Mouse (Mus musculus) WW6 (cell line): ENCODE data around the gene Card10.

ENCODE experiments used
- DNase-seq: peaks from one replicate; pipeline ENCODE4 v3.0.0-alpha.2; 2013; ENCODE audit warnings: low read depth, low spot score

The Card10 gene

DNA sequence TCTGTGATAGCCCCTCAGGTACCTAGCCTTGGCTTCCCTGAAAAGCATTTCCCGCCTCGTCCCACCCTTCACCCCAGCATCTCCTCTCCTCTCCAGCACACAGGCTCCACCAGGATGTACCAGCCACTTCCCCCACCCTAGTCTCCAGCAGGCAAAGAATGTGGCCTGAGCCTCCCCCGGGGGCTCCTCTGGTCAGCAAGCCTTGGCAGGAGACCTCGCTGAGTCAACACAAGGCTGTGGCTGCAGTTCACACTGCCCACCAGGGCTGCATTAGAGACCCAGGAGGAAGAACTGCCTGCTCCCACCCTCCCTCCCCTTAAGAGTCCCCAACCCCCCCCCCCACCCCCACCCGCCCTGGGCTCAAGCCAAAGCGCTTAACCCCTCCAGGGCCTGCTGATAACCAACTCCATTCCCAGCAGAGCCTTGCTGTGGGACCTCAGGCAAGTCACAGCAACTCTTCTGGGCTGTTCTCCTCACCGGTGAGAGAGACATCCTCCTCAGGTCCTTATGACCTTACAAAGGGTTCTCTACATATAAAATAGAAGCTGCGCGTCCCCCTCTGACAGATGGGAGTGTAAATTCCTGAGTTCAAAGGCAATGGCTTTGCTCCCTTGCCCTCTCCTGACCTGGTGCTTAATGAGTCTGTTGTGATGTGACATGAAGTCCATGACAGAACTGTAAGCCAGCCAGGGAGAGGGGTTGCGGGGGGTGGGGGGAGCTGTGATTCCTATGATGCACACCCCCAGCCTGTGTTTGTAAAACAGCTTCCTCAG is 31.6 kb upstream of the Card10 start:
- no peak for DNase-seq

DNA sequence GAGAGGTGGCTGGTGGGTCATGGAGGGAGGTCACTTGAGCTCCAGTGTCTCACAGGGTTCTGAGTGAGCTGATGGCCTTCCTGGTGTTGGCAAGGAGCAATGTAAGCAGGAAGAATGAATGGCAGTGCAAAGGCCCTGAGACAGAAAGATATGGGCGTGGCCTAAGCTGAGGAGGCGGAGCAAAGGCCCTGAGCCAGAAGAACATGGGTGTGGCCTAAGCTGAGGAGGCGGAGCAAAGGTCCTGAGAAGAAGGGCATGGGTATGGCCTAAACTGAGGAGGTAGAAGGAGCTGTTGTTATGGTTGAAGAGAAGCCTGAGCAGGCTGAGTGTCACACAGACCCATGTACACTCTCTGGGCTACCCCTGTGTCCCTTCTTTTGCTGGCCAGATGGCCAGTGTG is 30.7 kb upstream of the Card10 start:
- DNase-seq = no peak

DNA sequence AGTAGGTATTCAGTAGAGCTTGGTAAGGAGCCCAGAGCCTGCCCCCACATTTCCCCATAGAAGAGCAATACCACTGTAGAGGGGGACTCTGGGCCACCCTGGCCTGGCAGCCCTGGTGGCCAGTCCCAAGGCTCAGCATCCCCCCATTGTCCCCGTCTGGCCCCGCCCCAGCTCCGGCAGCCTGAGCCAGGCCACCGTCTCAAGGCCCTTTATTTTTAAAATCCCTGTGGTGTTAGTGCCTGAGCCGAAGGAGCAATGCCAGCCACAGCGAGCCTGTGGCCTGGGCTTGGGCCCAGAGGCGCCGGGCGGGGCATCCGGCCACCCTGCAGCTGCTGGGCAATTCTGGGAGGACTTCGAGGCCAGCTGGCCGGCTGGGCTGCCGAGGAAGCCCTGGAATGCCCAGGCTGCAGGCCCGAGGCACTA is 29.9 kb upstream of the Card10 start:
- DNase-seq = no peak

DNA sequence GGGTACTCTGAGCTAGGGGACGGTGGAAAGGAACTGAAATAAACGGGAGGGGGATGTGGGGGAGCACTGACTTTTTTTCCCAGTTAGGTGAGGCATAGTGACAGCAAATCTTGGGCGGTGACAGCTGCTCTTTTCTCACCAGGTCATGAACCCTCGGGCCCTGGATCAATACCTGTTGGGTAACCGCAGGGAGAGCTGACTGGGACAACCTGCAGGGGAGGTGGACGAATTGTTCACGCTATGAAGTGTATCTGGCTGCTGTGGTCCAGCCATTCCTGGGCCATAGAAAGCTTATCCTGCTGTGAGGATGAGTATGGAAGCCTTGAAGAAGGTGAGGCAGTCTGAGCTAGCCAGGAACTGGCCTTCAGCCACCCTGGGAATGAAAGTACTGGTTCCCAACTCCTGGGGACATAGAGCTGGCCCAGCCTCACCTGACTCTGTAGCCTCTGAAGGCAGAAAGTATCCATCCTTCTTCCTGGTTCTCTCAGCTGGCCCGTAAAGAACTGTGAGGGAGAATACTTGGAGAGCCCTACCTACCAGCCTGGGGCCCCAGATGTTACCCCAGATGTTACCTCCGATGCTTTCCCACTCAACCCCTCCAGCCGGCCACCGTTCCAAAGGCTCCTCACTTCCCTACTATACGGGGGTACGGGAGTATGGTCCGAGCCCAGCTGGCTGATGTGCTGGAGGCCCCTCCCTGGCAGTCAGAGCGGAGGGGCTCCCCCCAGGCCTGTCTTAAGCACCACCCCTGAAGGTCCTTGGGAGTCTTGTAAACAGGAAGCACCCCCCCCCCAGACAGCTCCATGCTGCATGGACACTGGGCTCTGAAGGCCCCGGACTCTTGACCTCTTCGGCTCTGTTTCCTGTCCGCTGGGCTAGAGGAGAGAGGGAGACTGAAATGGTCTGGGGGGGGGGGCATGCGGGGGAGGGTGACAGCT is 29.1 kb upstream of the Card10 start:
- DNase-seq = no peak

DNA sequence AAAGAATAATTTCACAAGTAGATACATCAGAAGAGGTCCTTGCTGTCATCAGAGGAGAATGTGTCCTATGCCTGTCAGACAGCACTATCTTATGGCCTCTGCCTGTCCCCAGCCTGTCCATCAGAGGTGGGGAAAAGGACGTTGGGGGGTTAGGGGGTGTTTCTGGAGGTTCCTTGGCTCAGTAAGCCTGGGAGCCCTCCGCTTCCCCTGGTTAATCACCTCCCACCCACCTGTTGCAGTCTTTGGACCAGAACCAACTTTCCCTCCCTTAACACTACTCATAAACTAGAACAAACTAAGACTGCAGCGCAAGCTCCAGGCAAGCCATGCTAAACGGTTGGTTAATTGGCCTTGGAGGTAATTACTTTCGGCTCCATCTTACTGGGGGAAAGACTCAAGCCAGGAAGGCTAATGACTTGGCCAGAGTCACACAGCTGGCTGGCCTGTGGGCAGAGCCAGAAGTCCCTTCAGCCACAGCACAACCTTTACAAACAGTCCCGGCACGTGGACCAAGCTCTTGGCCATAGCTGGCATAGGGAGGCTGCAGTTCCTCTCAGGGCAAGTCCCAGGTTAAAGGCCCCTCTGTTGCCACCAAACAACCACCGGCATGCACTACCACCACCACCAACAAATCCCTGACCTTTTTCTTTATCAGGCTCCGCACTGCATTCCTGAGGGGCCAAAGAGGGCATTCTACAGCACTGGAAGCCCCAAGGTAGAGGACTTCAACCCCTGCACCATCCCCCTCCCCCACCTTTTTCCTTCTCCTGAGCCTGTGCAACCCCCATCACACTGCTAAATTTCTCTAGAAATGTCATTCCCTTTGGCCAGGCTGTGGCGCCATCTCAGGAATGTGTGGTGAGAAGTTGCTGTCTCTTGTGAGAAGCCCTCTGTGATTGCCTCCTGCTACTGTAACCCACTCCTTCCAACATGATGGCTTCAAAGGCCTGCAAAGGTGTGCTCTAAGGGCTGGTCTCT is 28.2 kb upstream of the Card10 start:
- DNase-seq = no peak

DNA sequence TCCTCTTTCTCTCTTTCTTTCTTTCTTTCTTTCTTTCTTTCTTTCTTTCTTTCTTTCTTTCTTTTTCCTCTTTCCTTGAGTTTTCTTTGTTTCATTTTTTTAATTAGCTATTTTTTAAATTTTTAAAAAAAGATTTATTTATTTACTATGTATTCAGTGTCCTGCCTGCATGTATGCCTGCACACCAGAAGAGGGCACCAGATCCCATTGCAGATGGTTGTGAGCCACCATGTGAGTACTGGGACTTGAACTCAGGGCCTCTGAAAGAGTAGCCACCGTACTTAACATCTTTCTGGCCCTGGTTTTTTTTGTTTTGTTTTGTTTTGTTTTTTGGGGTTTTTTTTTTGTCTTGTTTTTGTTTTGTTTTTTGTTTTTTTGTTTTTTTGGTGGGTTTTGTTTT is 26.8 kb upstream of the Card10 start:
- no peak for DNase-seq

DNA sequence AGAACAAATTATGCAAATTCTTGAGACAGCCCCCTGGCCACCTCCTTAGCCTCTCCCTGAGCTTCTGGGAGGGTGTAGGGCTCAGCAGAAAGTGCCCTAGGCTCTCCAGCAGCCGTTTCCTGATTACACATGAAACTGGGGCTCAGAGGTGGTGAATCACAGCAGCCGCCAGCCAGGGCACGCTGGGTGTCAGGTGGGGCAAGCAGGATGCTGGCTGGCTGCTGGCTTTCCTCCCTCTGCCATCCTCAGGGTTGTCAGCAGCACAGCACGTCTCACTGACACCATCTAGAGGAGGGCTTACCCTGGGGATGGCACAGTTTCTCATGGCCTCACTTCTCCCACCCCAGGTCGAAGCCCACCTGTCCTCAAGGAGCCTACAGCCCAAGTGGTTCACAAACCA is 25.5 kb upstream of the Card10 start:
- DNase-seq = no peak

DNA sequence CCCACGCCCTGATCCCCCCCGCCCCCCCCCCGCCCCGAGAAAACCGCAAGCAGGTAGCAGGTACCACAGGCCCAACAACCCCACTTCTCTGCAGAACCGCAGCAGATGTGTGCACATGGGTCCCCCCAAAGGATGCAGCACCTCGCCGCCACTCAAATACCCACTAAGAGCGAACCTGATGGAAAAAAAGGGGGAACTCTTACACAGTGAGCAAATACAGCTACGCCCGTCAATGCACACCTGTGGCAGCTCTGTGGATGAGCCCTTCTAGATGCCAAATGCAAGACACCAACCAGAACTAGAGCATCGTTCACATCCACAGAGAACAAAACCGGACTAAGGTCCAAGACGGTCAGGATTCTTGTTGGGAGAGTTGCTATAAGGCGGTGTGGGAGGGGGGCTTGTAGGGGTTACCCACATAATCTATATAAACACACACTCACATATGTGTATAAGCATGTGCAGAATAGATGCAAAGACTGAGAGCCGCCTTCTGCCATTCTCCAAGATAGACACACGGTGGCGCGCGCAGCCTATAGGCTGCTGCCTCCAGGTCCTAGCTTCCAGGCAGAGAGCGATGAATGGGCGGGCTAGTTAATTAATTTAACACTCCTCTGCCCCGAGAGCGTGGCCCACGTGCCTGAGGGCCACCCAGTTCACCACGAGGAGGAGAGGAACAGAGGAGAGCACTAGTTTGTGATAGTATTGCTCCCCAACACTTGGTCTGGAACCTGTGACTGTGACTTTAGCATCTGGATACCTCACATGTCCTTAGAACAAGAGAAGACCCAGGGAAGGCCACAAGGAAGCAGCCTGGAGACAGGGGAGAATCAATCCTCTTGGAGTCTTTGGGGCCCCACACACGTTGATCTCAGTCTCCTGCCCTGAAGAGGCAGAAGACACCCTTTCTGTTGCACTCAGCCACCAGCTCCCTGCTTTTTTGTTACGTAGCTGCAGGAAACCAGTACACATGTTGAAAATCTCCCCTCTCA is 23.7 kb upstream of the Card10 start:
- DNase-seq = peak; percentile 49

DNA sequence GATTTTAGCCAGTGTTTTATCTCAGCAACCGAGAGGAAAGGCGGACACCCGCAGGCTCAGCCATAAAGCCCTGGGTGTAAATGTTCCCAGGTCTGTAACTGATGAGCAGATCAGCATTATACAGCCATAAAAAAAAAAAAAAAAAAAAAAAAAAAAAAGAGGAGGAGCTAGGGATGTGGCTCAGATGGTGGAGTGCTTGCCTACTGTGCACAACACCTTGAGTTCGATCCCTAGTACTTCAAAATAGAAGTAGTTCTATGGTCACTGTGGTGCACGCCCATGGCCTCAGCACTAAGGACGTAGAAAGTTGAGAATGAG is 13.2 kb upstream of the Card10 start:
- DNase-seq = no peak

DNA sequence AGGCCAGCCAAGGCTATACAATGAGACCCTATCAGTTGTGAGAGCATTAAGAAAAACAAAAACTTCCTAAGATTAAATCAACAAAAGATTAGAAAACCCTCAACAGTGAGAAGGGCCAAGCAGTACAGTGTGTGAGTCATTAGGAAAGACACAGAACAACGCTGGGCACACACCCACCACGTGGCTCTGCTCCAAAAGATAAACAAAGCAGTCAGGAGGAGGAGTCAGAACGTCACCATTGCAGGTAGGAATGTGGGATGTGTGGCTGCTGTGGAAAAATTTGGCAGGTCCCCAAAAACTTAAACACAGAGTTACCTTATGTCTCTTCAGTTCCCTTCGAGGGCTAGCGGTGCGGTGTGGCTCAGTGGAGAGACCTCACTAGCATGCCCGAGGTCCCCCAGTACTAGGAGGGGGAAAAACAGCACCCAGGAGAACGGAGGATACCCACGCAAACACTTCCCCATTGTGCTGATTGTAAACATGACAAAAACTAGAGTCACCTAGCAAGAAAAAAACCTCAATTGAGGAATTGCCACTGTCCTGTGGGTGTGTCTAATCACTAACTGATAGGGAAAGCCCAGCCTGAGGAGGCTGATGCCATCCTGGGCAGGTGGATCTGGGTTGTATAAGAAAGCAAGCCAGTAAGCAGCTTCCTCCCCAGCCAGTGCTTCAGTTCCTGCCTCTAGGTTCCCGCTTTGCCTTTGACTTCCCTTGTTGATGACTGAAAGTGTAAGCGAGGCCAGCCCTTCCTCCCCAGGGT is 12.7 kb upstream of the Card10 start:
- no peak for DNase-seq

DNA sequence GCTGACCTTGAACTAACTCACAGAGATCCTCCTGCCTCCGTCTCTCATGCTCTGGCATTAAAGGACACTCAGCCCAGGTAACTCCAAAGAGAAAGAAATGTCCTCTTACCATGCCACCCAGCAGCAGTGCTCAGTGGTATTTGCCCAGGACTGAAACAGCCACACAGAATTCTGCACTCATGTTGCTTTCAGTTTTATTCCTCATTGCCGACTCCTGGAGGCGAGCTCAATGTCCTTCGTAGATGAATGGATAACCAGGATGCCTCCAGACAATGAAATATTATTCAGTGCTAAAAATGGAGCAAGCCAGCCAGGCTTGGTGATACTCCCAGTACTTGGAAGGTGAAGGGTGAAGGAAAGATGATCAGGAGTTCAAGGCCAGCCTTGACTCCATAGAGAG is 10.8 kb upstream of the Card10 start:
- no peak for DNase-seq

DNA sequence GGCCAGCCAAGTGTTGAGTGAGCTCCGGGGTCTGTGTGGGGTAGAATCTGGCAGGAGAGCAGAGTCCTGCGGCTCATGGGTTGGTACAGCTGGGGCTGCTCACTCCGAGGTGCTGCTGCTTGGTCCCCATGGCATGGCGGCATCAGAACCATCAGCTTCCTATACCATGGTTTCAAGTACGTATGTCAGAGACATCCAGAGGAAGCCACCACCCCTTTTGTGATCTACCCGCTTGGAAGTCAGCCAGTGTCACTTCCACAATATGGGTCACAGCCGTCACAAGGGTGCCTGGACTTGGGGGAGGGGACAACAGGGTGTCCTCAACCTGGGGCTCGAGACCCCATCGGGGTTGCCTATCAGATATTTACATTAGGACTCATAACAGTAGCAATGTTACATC is 7.3 kb upstream of the Card10 start:
- no peak for DNase-seq

DNA sequence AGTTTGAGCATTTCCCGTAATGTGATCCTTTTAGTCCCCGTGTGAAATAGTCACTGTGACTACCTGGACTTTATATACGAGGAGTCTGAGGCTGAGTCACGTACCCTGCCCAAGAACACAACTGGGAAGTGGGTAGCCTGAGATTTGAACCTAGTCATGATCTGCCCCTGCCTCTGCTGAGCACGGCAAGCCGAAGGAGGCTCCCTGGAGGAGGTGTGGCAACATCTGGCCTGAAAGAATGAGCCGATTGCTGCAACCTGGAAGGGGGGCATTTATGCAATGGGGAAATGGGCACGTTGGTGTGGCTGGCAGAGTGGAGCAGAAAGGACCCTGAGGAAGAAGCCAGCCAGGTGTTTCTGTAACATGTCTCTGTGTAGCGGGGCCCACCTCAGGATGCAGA is 6.9 kb upstream of the Card10 start:
- DNase-seq = no peak

DNA sequence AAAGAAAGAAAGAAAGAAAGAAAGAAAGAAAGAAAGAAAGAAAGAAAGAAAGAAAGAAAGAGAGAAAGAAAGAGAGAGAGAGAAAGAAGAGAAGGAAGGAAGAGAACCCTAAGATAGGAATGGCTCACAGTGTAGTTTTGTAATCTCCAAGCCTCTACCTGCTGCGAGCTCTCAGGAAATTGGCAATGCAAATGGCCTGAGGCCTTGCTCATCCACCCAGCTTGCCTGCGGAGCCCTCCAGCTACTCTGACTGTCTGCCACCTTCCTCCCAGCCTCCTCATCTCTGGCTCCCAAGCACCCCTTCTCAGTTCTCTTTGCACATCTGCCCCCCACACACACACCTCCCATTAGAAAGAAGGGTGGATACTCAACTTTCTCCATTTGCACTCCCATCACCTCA is 6.1 kb upstream of the Card10 start:
- no peak for DNase-seq

DNA sequence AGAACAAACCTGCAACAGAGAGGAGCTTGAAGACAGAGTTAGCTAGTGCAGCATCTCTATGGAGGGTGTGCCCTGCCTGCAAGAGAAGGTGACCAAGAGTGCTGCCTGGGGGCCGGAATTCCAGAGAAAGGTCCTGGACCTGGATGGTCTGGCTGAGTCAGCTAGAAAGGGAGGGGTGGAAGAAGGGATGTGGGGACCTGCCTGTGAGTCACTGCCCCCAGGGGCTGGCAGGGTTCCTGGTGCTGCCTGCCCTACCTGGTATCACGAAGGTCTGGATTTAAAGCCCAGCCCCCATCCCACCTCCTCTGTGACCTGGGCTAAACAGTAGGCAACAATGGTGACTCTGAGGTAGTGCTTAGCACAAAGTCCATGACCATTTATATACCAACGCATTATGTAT is 4.3 kb upstream of the Card10 start:
- no peak for DNase-seq

DNA sequence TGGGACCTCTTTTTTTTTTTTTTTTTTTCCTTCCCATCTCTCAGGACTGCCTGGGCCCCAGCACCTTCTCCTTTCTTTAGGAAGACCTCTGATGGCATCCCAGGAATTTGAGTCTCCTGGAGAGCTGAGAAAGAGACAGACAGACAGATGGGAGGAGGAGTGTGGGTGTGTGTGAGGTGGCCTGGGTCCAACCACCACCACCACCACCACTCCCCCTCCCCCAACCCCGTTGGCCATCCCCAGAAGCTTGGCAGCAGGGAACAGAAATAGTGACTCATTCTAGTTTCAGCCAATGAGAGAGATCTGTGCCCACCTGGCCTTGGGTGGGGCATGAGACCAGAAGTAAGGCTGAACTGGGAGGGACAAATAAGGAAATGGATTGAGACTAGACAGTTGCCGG is 3.8 kb upstream of the Card10 start:
- no peak for DNase-seq

DNA sequence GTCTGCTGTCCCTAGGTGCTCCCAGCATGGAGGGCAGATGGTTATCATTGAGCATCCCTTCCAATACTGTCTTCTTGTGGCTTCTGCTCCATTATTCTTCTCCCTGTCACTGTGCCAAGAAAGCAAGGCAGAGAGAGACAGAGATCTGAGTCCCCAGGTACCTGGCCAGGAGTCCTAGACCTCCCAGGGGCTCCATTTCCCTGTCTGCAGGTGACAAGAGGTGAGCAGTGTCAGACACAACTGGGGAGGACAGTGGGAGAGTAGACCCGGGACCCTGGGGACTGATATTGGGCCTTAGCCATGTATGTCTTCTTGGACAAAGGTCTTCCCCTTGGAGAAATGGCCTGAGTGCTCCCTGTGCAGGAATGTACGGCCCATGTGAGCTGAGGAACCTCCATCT is 2.5 kb upstream of the Card10 start:
- DNase-seq = no peak

DNA sequence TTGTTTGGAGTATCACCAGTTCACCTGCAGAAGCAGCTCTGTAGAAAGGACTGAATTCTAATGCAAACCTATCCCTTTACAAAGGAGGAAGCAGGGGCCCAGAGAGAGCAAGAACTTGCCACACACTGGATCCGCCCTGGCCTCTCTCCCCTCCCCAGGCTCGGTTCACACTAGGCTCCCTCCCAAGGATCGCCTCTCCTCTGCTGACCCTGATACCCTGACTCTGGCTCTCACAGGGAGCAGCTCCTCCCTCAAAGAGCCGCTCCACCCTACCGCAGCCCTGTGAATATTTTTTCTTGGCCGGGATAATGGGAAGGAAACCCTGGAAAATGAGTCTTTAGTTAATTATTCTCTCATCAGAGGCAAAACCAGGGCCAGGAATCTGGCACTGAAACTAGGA is 1.5 kb upstream of the Card10 start:
- DNase-seq = no peak

DNA sequence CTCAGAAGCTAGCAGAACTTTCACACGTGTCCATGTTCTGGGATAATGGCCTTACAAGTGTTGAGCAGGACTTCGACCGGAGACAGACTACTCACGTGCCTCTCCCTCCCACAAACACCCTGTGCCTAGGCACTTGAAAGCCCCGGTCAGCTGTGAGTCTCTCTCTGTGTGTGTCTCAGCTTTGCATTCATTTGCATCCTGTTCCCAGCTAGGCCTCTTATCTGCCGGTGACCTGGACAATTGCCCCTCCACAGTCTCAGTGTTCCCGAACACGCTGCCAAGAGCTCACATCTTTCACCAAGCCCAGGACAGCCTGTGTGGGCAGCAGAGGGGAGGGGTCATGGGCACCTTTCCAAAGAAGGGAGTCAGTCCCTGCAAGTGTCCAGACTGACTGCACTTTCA is 658 bp upstream of the Card10 start:
- no peak for DNase-seq
